ENCODE assay signal across 18 mouse cellular contexts in genomic region chr13:18790086-18790485, GRCm38 (mm10).
DNase-seq lines count a peak whose midpoint lies in the region; ATAC-seq and TF ChIP-seq lines count a peak whose summit lies in the region.
"Had no signal": no experiment of that assay in that cellular context is flagged by ENCODE, and none has a peak within 500 bp of the region (broad histone marks: within the 10 kb centered on the region; RNA-seq: fewer than 3 reads in every experiment).

No protein-coding gene starts in this region.

- H3K36me3 ChIP-seq in heart, embryonic 12.5 days: peaks cover 5% of the 10 kb centered on the region; the same call in 1 of the 2 replicates
- H3K36me3 ChIP-seq in hindbrain, postnatal 0 days (ENCODE audit: insufficient read depth, low read length): no peaks in the 10 kb centered on the region
- H3K36me3 ChIP-seq in hindbrain, embryonic 12.5 days: no peaks in the 10 kb centered on the region; the same call in 1 of the 2 replicates
- H3K36me3 ChIP-seq in midbrain, embryonic 13.5 days: no peaks in the 10 kb centered on the region
- no peaks in the 10 kb centered on the region for H3K36me3 ChIP-seq in midbrain, embryonic 11.5 days (ENCODE audit: control insufficient read depth, insufficient read depth, low read length)
- H3K36me3 ChIP-seq: liver, embryonic 12.5 days; neural tube, embryonic 12.5 days had no signal

- no peaks in the 10 kb centered on the region for H3K9me3 ChIP-seq in heart, embryonic 12.5 days (replicated peaks)
- H3K9me3 ChIP-seq in hindbrain, postnatal 0 days (ENCODE audit: low read length): no peaks in the 10 kb centered on the region
- no peaks in the 10 kb centered on the region for H3K9me3 ChIP-seq in hindbrain, embryonic 12.5 days (replicated peaks)
- H3K9me3 ChIP-seq in midbrain, embryonic 13.5 days: no peaks in the 10 kb centered on the region
- H3K9me3 ChIP-seq in midbrain, embryonic 11.5 days (ENCODE audit: control insufficient read depth, low read length): no peaks in the 10 kb centered on the region
- H3K9me3 ChIP-seq: G1E; liver, embryonic 12.5 days; neural tube, embryonic 12.5 days had no signal

- H3K4me2 ChIP-seq in heart, embryonic 12.5 days: peak overlapping the region; percentile 30; the same call in 1 of the 2 replicates
- H3K4me2 ChIP-seq in hindbrain, postnatal 0 days (ENCODE audit: low read depth, low read length): no peak overlapping the region
- no peak overlapping the region for H3K4me2 ChIP-seq in hindbrain, embryonic 12.5 days (replicated peaks)
- H3K4me2 ChIP-seq in midbrain, embryonic 13.5 days (replicated peaks): no peak overlapping the region
- no peak overlapping the region for H3K4me2 ChIP-seq in midbrain, embryonic 11.5 days
- H3K4me2 ChIP-seq: liver, embryonic 12.5 days; neural tube, embryonic 12.5 days had no signal

- no peak overlapping the region for H3K4me3 ChIP-seq in heart, embryonic 12.5 days
- H3K4me3 ChIP-seq in hindbrain, postnatal 0 days (ENCODE audit: low read length): no peak overlapping the region
- H3K4me3 ChIP-seq in hindbrain, embryonic 12.5 days: no peak overlapping the region
- H3K4me3 ChIP-seq in midbrain, embryonic 13.5 days (replicated peaks): no peak overlapping the region
- no peak overlapping the region for H3K4me3 ChIP-seq in midbrain, embryonic 11.5 days (ENCODE audit: low read depth, low read length)
- H3K4me3 ChIP-seq: erythroblast, embryonic 14.5 days; liver, embryonic 12.5 days; neural tube, embryonic 12.5 days had no signal

- TF ChIP-seq CTCF in hindbrain, postnatal 0 days (IDR thresholded peaks at IDR 0.05; ENCODE audit: low read depth): no peak

- peak overlapping the region; percentile 13 for H3K27ac ChIP-seq in heart, embryonic 12.5 days (ENCODE audit: poor library complexity, severe bottlenecking)
- H3K27ac ChIP-seq in hindbrain, postnatal 0 days: no peak overlapping the region; the same call in 1 of the 2 replicates
- no peak overlapping the region for H3K27ac ChIP-seq in hindbrain, embryonic 12.5 days
- no peak overlapping the region for H3K27ac ChIP-seq in midbrain, embryonic 13.5 days
- no peak overlapping the region for H3K27ac ChIP-seq in midbrain, embryonic 11.5 days (ENCODE audit: low read depth, low read length)
- H3K27ac ChIP-seq: liver, embryonic 12.5 days; neural tube, embryonic 12.5 days had no signal

- peaks cover 15% of the 10 kb centered on the region for H3K4me1 ChIP-seq in heart, embryonic 12.5 days (replicated peaks)
- no peaks in the 10 kb centered on the region for H3K4me1 ChIP-seq in hindbrain, postnatal 0 days (ENCODE audit: insufficient read depth, low read length)
- peaks cover 5% of the 10 kb centered on the region for H3K4me1 ChIP-seq in hindbrain, embryonic 12.5 days
- H3K4me1 ChIP-seq in midbrain, embryonic 13.5 days (replicated peaks): 0 out of 2 replicates have a peak, but pooled peaks cover 8% of the 10 kb centered on the region
- H3K4me1 ChIP-seq in midbrain, embryonic 11.5 days (ENCODE audit: control insufficient read depth, insufficient read depth, low read length): no peaks in the 10 kb centered on the region
- H3K4me1 ChIP-seq: liver, embryonic 12.5 days had no signal

- 60% methylated on average over 6 of the region's 6 CpGs for WGBS in heart, embryonic 12.5 days
- 43% methylated on average over 6 of the region's 6 CpGs for WGBS in hindbrain, postnatal 0 days
- 75% methylated on average over 6 of the region's 6 CpGs for WGBS in hindbrain, embryonic 12.5 days
- 71% methylated on average over 6 of the region's 6 CpGs for WGBS in midbrain, embryonic 13.5 days
- 84% methylated on average over 6 of the region's 6 CpGs for WGBS in midbrain, embryonic 11.5 days

- H3K9ac ChIP-seq in heart, embryonic 12.5 days: peak overlapping the region; percentile 0; the same call in 1 of the 2 replicates
- H3K9ac ChIP-seq in hindbrain, postnatal 0 days (replicated peaks; ENCODE audit: low read length): no peak overlapping the region
- no peak overlapping the region for H3K9ac ChIP-seq in hindbrain, embryonic 12.5 days
- H3K9ac ChIP-seq in midbrain, embryonic 13.5 days (replicated peaks): no peak overlapping the region
- no peak overlapping the region for H3K9ac ChIP-seq in midbrain, embryonic 11.5 days (ENCODE audit: low read length)
- H3K9ac ChIP-seq: liver, embryonic 12.5 days; neural tube, embryonic 12.5 days had no signal

- no peak for ATAC-seq in heart, embryonic 12.5 days (ENCODE audit: insufficient number of reproducible peaks, low FRiP score)
- ATAC-seq in hindbrain, postnatal 0 days: peak; percentile 69; the same call in 1 of the 2 replicates
- no peak for ATAC-seq in hindbrain, embryonic 12.5 days (ENCODE audit: low FRiP score)
- 0 out of 2 replicates have a peak, but pooled peaks have one; percentile 24 for ATAC-seq in midbrain, embryonic 13.5 days
- ATAC-seq in midbrain, embryonic 11.5 days (ENCODE audit: low FRiP score): no peak
- ATAC-seq: liver, embryonic 12.5 days had no signal

- H3K27me3 ChIP-seq in heart, embryonic 12.5 days (replicated peaks): no peaks in the 10 kb centered on the region
- H3K27me3 ChIP-seq in hindbrain, postnatal 0 days (ENCODE audit: insufficient read depth, low read length): no peaks in the 10 kb centered on the region
- no peaks in the 10 kb centered on the region for H3K27me3 ChIP-seq in hindbrain, embryonic 12.5 days
- H3K27me3 ChIP-seq in midbrain, embryonic 13.5 days: no peaks in the 10 kb centered on the region
- no peaks in the 10 kb centered on the region for H3K27me3 ChIP-seq in midbrain, embryonic 11.5 days (ENCODE audit: control insufficient read depth, insufficient read depth, low read length)
- H3K27me3 ChIP-seq: liver, embryonic 12.5 days; neural tube, embryonic 12.5 days had no signal

- no peak for DNase-seq in heart, adult 9 months (ENCODE audit: low spot score in 2 of 2)
- peak; percentile 31 for DNase-seq in hindbrain, postnatal 0 days (ENCODE audit: low spot score)
- DNase-seq in midbrain, embryonic 11.5 days (ENCODE audit: low spot score, missing footprints): no peak
- DNase-seq in heart, postnatal 4 days: peak; percentile 14
- no peak for DNase-seq in kidney, postnatal 10 days
- DNase-seq: adrenal gland, adult 8-10 months; cerebellum, adult 9-11 months; embryo, embryonic 11 days; kidney, adult 18-20 months; right cerebral cortex, postnatal 14 days; thymus, postnatal 4 days had no signal

Comparison
In these comparisons a context has a peak if more than half of its experiments do, and no peak if none do; other contexts are left out.
1. ATAC-seq: peak in hindbrain, postnatal 0 days (single experiment) and midbrain, embryonic 13.5 days (single experiment); none in heart, embryonic 12.5 days (single experiment), hindbrain, embryonic 12.5 days (single experiment) and midbrain, embryonic 11.5 days (single experiment).
2. DNase-seq: peak in hindbrain, postnatal 0 days (single experiment) and heart, postnatal 4 days (single experiment); none in heart, adult 9 months (0 of 2), midbrain, embryonic 11.5 days (single experiment) and kidney, postnatal 10 days (single experiment).